Mouse (Mus musculus) left cerebral cortex, postnatal 14 days (tissue): ENCODE measurements around the gene Slc12a8. TPM values are rescaled to one million over a fixed set of nuclear protein-coding genes. Genes with fewer than 3 reads are reported as not detected.

Experiments used
- total RNA-seq, 2 experiments: library from RNA; stranded (reverse); gene quantifications; 2 replicates each; pipeline ENCODE4 v1.2.3; 2021

The Slc12a8 gene
- total RNA-seq, 2 experiments from 2014 or later: 0.82 to 1.0 TPM

Other genes with a start within 250 kb of the Slc12a8 start
- gene Zfp148, start 136.5 kb upstream of the Slc12a8 start, total RNA-seq: 100 to 1,000 TPM; 101 to 109 TPM
- gene Heg1, start 167.0 kb downstream of the Slc12a8 start, total RNA-seq: 10 to 100 TPM; 37.6 to 37.7 TPM